Mouse (Mus musculus): Measurements from ENCODE around the gene Timm8a2. TPM values are rescaled to one million over a fixed set of nuclear protein-coding genes. Genes with fewer than 3 reads are reported as not detected.

Timm8a2 gene
- polyA plus RNA-seq, 1 experiment: not detected

DNA sequence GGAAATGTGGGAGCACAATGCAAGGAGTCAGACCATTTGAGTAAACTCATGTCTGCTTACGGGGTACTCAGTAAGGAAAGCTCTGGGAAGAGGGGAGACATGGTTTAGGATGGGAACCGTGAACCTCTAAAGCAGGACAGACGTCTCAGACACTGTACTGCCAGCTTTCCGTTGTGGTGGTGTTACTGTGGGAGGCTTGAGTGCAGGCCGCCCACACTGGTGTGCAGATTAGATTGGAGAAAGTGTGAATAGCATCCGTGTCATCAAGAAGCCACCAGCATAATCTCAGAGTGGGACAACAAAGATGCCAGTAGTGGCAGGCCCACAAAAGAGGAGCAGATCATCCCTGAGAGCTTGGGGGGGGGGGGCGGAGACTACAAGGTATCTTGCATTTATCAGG, 32.2 kb upstream of the Timm8a2 start:
- WGBS: 84% methylated on average over 7 of the region's 7 CpGs
- Histone ChIP-seq H3K4me1 (ENCODE audit: control insufficient read depth, insufficient read depth, low read length) (no peaks in the 10 kb centered on the region), H3K27ac (ENCODE audit: insufficient read depth, low read depth, low read length) (no peak overlapping the region), H3K4me3 (ENCODE audit: insufficient read depth, low read depth, low read length) (no peak overlapping the region)
- TF ChIP-seq CTCF (IDR thresholded peaks at IDR 0.05; ENCODE audit: insufficient read depth, low read depth, low read length): no peak
- no peak for TF ChIP-seq POLR2A (IDR thresholded peaks at IDR 0.05; ENCODE audit: insufficient read depth, low read depth, low read length)

DNA sequence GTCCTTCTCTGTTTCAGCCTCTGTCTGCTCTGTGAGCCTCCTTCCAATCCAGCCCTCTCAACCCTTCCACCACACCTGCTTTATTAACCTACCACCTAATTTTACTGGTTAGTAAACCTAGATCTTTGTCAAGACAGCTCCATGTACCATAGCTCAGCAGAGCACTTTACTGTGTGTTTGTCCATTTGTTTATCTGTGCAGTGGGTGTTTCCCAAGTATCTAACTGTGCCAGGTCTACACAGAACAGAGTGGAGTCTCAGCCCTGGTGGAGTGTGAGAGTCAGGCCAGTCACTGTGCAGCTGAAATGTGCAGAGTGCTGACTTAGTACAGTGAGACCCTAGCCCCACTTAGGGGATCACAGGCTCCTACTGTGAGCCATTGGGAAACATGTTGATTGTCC, 30.7 kb upstream of the Timm8a2 start:
- Histone ChIP-seq H3K4me1 (ENCODE audit: control insufficient read depth, insufficient read depth, low read length) (no peaks in the 10 kb centered on the region), H3K4me3 (ENCODE audit: insufficient read depth, low read depth, low read length) (no peak overlapping the region), H3K27ac (ENCODE audit: insufficient read depth, low read depth, low read length) (no peak overlapping the region)
- no peak for TF ChIP-seq CTCF (IDR thresholded peaks at IDR 0.05; ENCODE audit: insufficient read depth, low read depth, low read length)
- TF ChIP-seq POLR2A (IDR thresholded peaks at IDR 0.05; ENCODE audit: insufficient read depth, low read depth, low read length): no peak

- H3K27ac ChIP-seq (ENCODE audit: insufficient read depth, low read depth, low read length): no peak overlapping the region
- no peak overlapping the region for H3K4me3 ChIP-seq (ENCODE audit: insufficient read depth, low read depth, low read length)
- no peaks in the 10 kb centered on the region for H3K4me1 ChIP-seq (ENCODE audit: control insufficient read depth, insufficient read depth, low read length)
- TF ChIP-seq CTCF (IDR thresholded peaks at IDR 0.05; ENCODE audit: insufficient read depth, low read depth, low read length) (no peak), POLR2A (IDR thresholded peaks at IDR 0.05; ENCODE audit: insufficient read depth, low read depth, low read length) (no peak)
- 91% methylated on average over 4 of the region's 4 CpGs for WGBS
These were observed 26.2 kb upstream of the Timm8a2 start for GRCm38 (mm10) chr14:122008261-122008660.

DNA sequence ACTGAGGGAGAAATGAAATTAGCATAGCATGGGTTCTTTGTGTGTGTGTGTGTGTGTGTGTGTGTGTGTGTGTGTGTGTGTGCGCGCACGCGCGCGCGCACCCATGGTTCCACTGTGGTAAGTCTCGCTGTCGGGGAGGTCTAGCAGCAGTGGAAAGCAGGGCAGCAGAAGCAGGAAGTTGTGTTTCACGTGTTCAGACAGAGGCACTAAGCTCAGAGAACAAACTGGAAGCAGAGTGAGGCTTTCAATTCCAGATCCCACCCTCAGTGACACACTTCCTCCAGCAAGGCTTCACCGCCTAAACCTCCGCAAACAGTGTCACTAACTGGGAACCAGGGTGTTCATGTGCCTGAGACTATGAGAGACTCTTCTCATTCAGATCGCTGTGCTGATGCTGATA, 25.0 kb upstream of the Timm8a2 start:
- 89% methylated on average over 13 of the region's 13 CpGs for WGBS

DNA sequence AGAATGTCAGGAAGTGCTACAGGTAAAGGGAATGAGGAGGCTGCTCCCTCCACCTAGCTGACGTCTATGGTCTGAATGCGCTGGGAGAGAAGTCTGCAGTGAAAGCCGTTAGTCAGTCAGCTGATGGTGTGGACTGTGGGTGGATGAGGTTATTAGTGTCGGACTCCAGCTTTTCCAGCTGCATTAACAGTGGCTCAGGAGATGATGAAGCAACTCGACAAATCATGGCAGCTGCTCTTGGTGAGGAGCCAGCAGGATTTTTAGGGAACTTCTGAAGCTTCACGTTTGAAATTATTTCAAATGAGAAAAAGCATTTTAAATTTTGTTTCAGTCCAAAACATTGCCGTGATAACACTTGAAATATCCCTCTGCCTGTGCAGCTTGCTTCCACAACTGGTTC, 24.2 kb upstream of the Timm8a2 start:
- H3K4me3 ChIP-seq (ENCODE audit: insufficient read depth, low read depth, low read length): no peak overlapping the region
- H3K4me1 ChIP-seq (ENCODE audit: control insufficient read depth, insufficient read depth, low read length): no peaks in the 10 kb centered on the region
- WGBS: 57% methylated on average over 7 of the region's 7 CpGs
- no peak overlapping the region for H3K27ac ChIP-seq (ENCODE audit: insufficient read depth, low read depth, low read length)
- TF ChIP-seq CTCF (IDR thresholded peaks at IDR 0.05; ENCODE audit: insufficient read depth, low read depth, low read length): no peak
- no peak for TF ChIP-seq POLR2A (IDR thresholded peaks at IDR 0.05; ENCODE audit: insufficient read depth, low read depth, low read length)

More for the DNA sequence above, 25.0 kb upstream of the Timm8a2 start:
- Histone ChIP-seq H3K27ac (ENCODE audit: insufficient read depth, low read depth, low read length) (no peak overlapping the region), H3K4me3 (ENCODE audit: insufficient read depth, low read depth, low read length) (no peak overlapping the region), H3K4me1 (ENCODE audit: control insufficient read depth, insufficient read depth, low read length) (no peaks in the 10 kb centered on the region)
- TF ChIP-seq POLR2A (IDR thresholded peaks at IDR 0.05; ENCODE audit: insufficient read depth, low read depth, low read length) (no peak), CTCF (IDR thresholded peaks at IDR 0.05; ENCODE audit: insufficient read depth, low read depth, low read length) (no peak)

DNA sequence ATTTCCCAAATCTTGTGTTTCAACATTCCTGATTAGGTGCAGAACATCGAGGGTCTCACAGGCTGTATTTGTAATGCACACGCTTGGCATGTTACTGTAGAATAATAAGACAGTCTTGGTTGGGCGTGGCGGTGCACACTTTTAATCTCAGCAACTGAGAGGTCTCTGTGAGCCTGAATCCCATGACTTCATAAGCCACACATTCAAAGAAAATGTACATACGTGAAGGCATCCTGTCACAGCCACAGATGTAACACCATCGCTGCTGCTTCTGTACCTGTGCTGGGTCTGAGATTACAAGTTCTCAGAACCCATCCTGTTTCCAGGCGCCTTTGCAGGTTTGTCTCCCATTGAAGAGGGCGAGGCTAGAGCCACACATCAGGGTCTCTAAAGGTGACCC, 22.7 kb upstream of the Timm8a2 start:
- no peaks in the 10 kb centered on the region for H3K4me1 ChIP-seq (ENCODE audit: control insufficient read depth, insufficient read depth, low read length)
- H3K4me3 ChIP-seq (ENCODE audit: insufficient read depth, low read depth, low read length): no peak overlapping the region
- no peak overlapping the region for H3K27ac ChIP-seq (ENCODE audit: insufficient read depth, low read depth, low read length)
- TF ChIP-seq CTCF (IDR thresholded peaks at IDR 0.05; ENCODE audit: insufficient read depth, low read depth, low read length) (no peak), POLR2A (IDR thresholded peaks at IDR 0.05; ENCODE audit: insufficient read depth, low read depth, low read length) (no peak)
- WGBS: 95% methylated on average over 8 of the region's 8 CpGs

- TF ChIP-seq CTCF (IDR thresholded peaks at IDR 0.05; ENCODE audit: insufficient read depth, low read depth, low read length) (no peak), POLR2A (IDR thresholded peaks at IDR 0.05; ENCODE audit: insufficient read depth, low read depth, low read length) (no peak)
- 0 out of 2 replicates have a peak, but pooled peaks cover 2% of the 10 kb centered on the region for H3K4me1 ChIP-seq (ENCODE audit: control insufficient read depth, insufficient read depth, low read length)
- 87% methylated on average over 5 of the region's 5 CpGs for WGBS
- H3K27ac ChIP-seq (ENCODE audit: insufficient read depth, low read depth, low read length): no peak overlapping the region
- no peak overlapping the region for H3K4me3 ChIP-seq (ENCODE audit: insufficient read depth, low read depth, low read length)
These were observed 22.3 kb upstream of the Timm8a2 start for GRCm38 (mm10) chr14:122012193-122012592.

GRCm38 (mm10) chr14:122012814-122013213, 21.7 kb upstream of the Timm8a2 start:
- Histone ChIP-seq H3K4me3 (ENCODE audit: insufficient read depth, low read depth, low read length) (no peak overlapping the region), H3K4me1 (ENCODE audit: control insufficient read depth, insufficient read depth, low read length) (0 out of 2 replicates have a peak, but pooled peaks cover 2% of the 10 kb centered on the region), H3K27ac (ENCODE audit: insufficient read depth, low read depth, low read length) (no peak overlapping the region)
- 87% methylated on average over 13 of the region's 13 CpGs for WGBS
- no peak for TF ChIP-seq POLR2A (IDR thresholded peaks at IDR 0.05; ENCODE audit: insufficient read depth, low read depth, low read length)
- TF ChIP-seq CTCF (IDR thresholded peaks at IDR 0.05; ENCODE audit: insufficient read depth, low read depth, low read length): no peak

GRCm38 (mm10) chr14:122013417-122013951, 21.0 kb upstream of the Timm8a2 start:
- TF ChIP-seq POLR2A (IDR thresholded peaks at IDR 0.05; ENCODE audit: insufficient read depth, low read depth, low read length) (no peak), CTCF (IDR thresholded peaks at IDR 0.05; ENCODE audit: insufficient read depth, low read depth, low read length) (no peak)
- Histone ChIP-seq H3K4me3 (ENCODE audit: insufficient read depth, low read depth, low read length) (no peak overlapping the region), H3K27ac (ENCODE audit: insufficient read depth, low read depth, low read length) (no peak overlapping the region), H3K4me1 (ENCODE audit: control insufficient read depth, insufficient read depth, low read length) (0 out of 2 replicates have a peak, but pooled peaks cover 2% of the 10 kb centered on the region)
- WGBS: 89% methylated on average over 14 of the region's 14 CpGs

- Histone ChIP-seq H3K4me3 (ENCODE audit: insufficient read depth, low read depth, low read length) (no peak overlapping the region), H3K27ac (ENCODE audit: insufficient read depth, low read depth, low read length) (no peak overlapping the region), H3K4me1 (ENCODE audit: control insufficient read depth, insufficient read depth, low read length) (0 out of 2 replicates have a peak, but pooled peaks cover 2% of the 10 kb centered on the region)
- WGBS: 87% methylated on average over 2 of the region's 2 CpGs
- TF ChIP-seq POLR2A (IDR thresholded peaks at IDR 0.05; ENCODE audit: insufficient read depth, low read depth, low read length) (no peak), CTCF (IDR thresholded peaks at IDR 0.05; ENCODE audit: insufficient read depth, low read depth, low read length) (no peak)
These were observed 16.5 kb upstream of the Timm8a2 start for GRCm38 (mm10) chr14:122017958-122018357.

All from olfactory bulb, adult 2 months (tissue).